10 mouse cellular contexts compared by ENCODE assay signal in genomic region chr9:64310996-64311785, GRCm38 (mm10). TPM values are rescaled to one million over a fixed set of nuclear protein-coding genes. Genes with fewer than 3 reads are reported as not detected.
DNase-seq lines count a peak whose midpoint lies in the region; ATAC-seq and TF ChIP-seq lines count a peak whose summit lies in the region.
"Had no signal": no experiment of that assay in that cellular context is flagged by ENCODE, and none has a peak within 500 bp of the region (broad histone marks: within the 10 kb centered on the region; RNA-seq: fewer than 3 reads in every experiment).

No protein-coding gene starts in this region.

- H3K9me3 ChIP-seq in kidney, embryonic 14.5 days (ENCODE audit: control insufficient read depth, low read length) = no peaks in the 10 kb centered on the region
- no peaks in the 10 kb centered on the region for H3K9me3 ChIP-seq in CH12.LX (replicated peaks; ENCODE audit: low read length)
- H3K9me3 ChIP-seq: neural tube, embryonic 12.5 days had no signal

- H3K9ac ChIP-seq in kidney, embryonic 14.5 days (ENCODE audit: low read depth, low read length) = no peak overlapping the region
- no peak overlapping the region for H3K9ac ChIP-seq in CH12.LX (ENCODE audit: insufficient read depth, low read depth)
- H3K9ac ChIP-seq: neural tube, embryonic 12.5 days had no signal

- DNase-seq in kidney, adult 11 months = peak; percentile 55
- peak; percentile 8 for DNase-seq in CH12.LX (ENCODE audit: extremely low read depth)
- peak; percentile 22 for DNase-seq in MN1 (ENCODE audit: low spot score)
- peak; percentile 58 for DNase-seq in kidney, adult 9 months
- no peak for DNase-seq in layer of hippocampus, adult 8-10 months (ENCODE audit: low spot score in 2 of 2)
- DNase-seq in gastrocnemius, postnatal 25 days = no peak
- DNase-seq: cerebellum, adult 9-10 months; lung, postnatal 4 days had no signal

- in situ Hi-C loops in CH12.LX (cut with MboI; ENCODE audit: low pct_ligation_motif_present, low pct_unique_long_range_greater_than_20kb, low sequenced_read_pairs) = loop anchor here (25.0 kb wide), 1 partner anchor 626 kb away; no protein-coding TSS in a partner anchor

- TF ChIP-seq RAD21 in CH12.LX (IDR thresholded peaks at IDR 0.05; ENCODE audit: low read depth, low read length) = no peak

- H3K79me2 ChIP-seq in CH12.LX (replicated peaks; ENCODE audit: control insufficient read depth, extremely low read depth, insufficient read depth, poor library complexity, severe bottlenecking) = no peaks in the 10 kb centered on the region

- dilution Hi-C loops in CH12.LX (cut with MboI; ENCODE audit: extremely low pct_ligation_motif_present, extremely low pct_unique_long_range_greater_than_20kb, low sequenced_read_pairs) = no loop called here

- H3K4me3 ChIP-seq in kidney, embryonic 14.5 days (ENCODE audit: low read length) = no peak overlapping the region
- no peak overlapping the region for H3K4me3 ChIP-seq in CH12.LX (replicated peaks in 1 of 3; ENCODE audit: low read depth in 2 of 3, low read length in 2 of 3, poor library complexity in 1 of 3)
- H3K4me3 ChIP-seq: neural tube, embryonic 12.5 days had no signal

- ATAC-seq in kidney, embryonic 14.5 days (ENCODE audit: low FRiP score, low TSS enrichment) = no peak

- 71% methylated on average over 16 of the region's 16 CpGs for WGBS in kidney, embryonic 14.5 days

- H3K36me3 ChIP-seq in kidney, embryonic 14.5 days (ENCODE audit: control insufficient read depth, insufficient read depth, low read length) = peaks cover 48% of the 10 kb centered on the region
- peaks cover 25 to 71% of the 10 kb centered on the region in 2 experiments for H3K36me3 ChIP-seq in CH12.LX (replicated peaks in 1 of 2; ENCODE audit: control insufficient read depth in 1 of 2, insufficient read depth in 1 of 2, low read length in 1 of 2)

- no peak for TF ChIP-seq EP300 in CH12.LX (IDR thresholded peaks at IDR 0.05; ENCODE audit: low read length)

- no peaks in the 10 kb centered on the region for H3K27me3 ChIP-seq in kidney, embryonic 14.5 days (ENCODE audit: control insufficient read depth, insufficient read depth, low read length)
- H3K27me3 ChIP-seq in CH12.LX (replicated peaks) = no peaks in the 10 kb centered on the region
- H3K27me3 ChIP-seq: neural tube, embryonic 12.5 days had no signal

- H3K27ac ChIP-seq in kidney, embryonic 14.5 days (ENCODE audit: low read depth, low read length) = no peak overlapping the region
- H3K27ac ChIP-seq in CH12.LX (ENCODE audit: insufficient read depth, low read depth) = no peak overlapping the region
- H3K27ac ChIP-seq: neural tube, embryonic 12.5 days had no signal

- no peak for TF ChIP-seq POLR2A in CH12.LX (IDR thresholded peaks at IDR 0.05; ENCODE audit: low read depth, low read length)

- no peak overlapping the region for H3K4me2 ChIP-seq in kidney, embryonic 14.5 days (replicated peaks; ENCODE audit: low read depth, low read length)
- H3K4me2 ChIP-seq in CH12.LX (ENCODE audit: insufficient read depth, low read depth, poor library complexity, severe bottlenecking) = no peak overlapping the region
- H3K4me2 ChIP-seq: neural tube, embryonic 12.5 days had no signal

- peak in 1 of 2 experiments; percentile 39; a peak in 2 of 4 replicates for TF ChIP-seq CTCF in CH12.LX (conservative IDR thresholded peaks at IDR 0.05 in 1 of 2, IDR thresholded peaks at IDR 0.05 in 1 of 2; ENCODE audit: low read depth in 2 of 2, low read length in 2 of 2)

- H3K4me1 ChIP-seq in kidney, embryonic 14.5 days (ENCODE audit: control insufficient read depth, insufficient read depth, low read length) = no peaks in the 10 kb centered on the region
- H3K4me1 ChIP-seq in CH12.LX (ENCODE audit: control insufficient read depth in 1 of 2, insufficient read depth in 2 of 2) = no peaks in the 10 kb centered on the region
- H3K4me1 ChIP-seq: neural tube, embryonic 12.5 days had no signal

TF ChIP-seq in CH12.LX, 34 proteins besides CTCF, POLR2A, EP300 and RAD21:
- TF ChIP-seq ZKSCAN1 (IDR thresholded peaks at IDR 0.05; ENCODE audit: borderline replicate concordance, low read depth, low read length) (no peak), SMC3 (IDR thresholded peaks at IDR 0.05; ENCODE audit: low read depth, low read length) (peak; percentile 4; the same call in 1 of the 2 replicates), NRF1 (IDR thresholded peaks at IDR 0.05; ENCODE audit: low read depth, low read length) (no peak), SIN3A (IDR thresholded peaks at IDR 0.05; ENCODE audit: low read length) (no peak), ZMIZ1 (IDR thresholded peaks at IDR 0.05; ENCODE audit: low read depth, low read length) (no peak), IRF4 (IDR thresholded peaks at IDR 0.05; ENCODE audit: low read depth, low read length) (no peak)
TF ChIP-seq in CH12.LX: peak in this region for 1.

RNA-seq across cellular contexts. Expression of gene Tipin, which starts 29.8 kb away (rescaled TPM):
- 279 and 325 TPM in 2 replicates for polyA plus RNA-seq in kidney, embryonic 14.5 days (2014; fragmentation: Nextera tagmentation; extraction: Ambion mirVana)
- total RNA-seq in CH12.LX (2012; rRNA removed) (179 and 248 TPM in 2 replicates), CH12.LX (2014; rRNA removed) (443 and 624 TPM in 2 replicates)
- 204 and 235 TPM in 2 replicates for polyA plus RNA-seq in CH12.LX (2012; ENCODE audit: insufficient read length, low read depth)
- total RNA-seq in layer of hippocampus, adult 8-10 months (2022) = 10 to 100 TPM; 11.7 to 23.6 (median 17.9) TPM
- total RNA-seq in gastrocnemius, postnatal 25 days (2021) = 1 to 10 TPM; 8.0 to 8.7 TPM

RNA-seq across cellular contexts. Expression of gene Dis3l, which starts 29.9 kb away (rescaled TPM):
- 11.9 and 24.6 TPM in 2 replicates for polyA plus RNA-seq in kidney, embryonic 14.5 days (2014; fragmentation: Nextera tagmentation; extraction: Ambion mirVana)
- total RNA-seq in CH12.LX (2012; rRNA removed) (8.8 and 9.0 TPM in 2 replicates), CH12.LX (2014; rRNA removed) (6.6 and 6.8 TPM in 2 replicates)
- polyA plus RNA-seq in CH12.LX (2012; ENCODE audit: insufficient read length, low read depth) = 9.5 and 9.6 TPM in 2 replicates
- total RNA-seq in layer of hippocampus, adult 8-10 months (2022) = 10 to 100 TPM; 28.9 to 30.1 (median 29.6) TPM
- total RNA-seq in gastrocnemius, postnatal 25 days (2021) = 10 to 100 TPM; 18.4 to 19.4 TPM

RNA-seq across cellular contexts. Expression of gene Map2k1, which starts 57.8 kb away (rescaled TPM):
- 56.9 and 72.3 TPM in 2 replicates for polyA plus RNA-seq in kidney, embryonic 14.5 days (2014; fragmentation: Nextera tagmentation; extraction: Ambion mirVana)
- total RNA-seq in CH12.LX (2012; rRNA removed) (53.0 and 74.0 TPM in 2 replicates), CH12.LX (2014; rRNA removed) (118 and 122 TPM in 2 replicates)
- 54.9 and 56.3 TPM in 2 replicates for polyA plus RNA-seq in CH12.LX (2012; ENCODE audit: insufficient read length, low read depth)
- total RNA-seq in layer of hippocampus, adult 8-10 months (2022) = 100 to 1,000 TPM; 290 to 306 (median 301) TPM
- total RNA-seq in gastrocnemius, postnatal 25 days (2021) = 10 to 100 TPM; 47.2 to 47.4 TPM

Comparison
In these comparisons a context has a peak if more than half of its experiments do, and no peak if none do; other contexts are left out.
1. DNase-seq: peak in kidney, adult 11 months (single experiment), CH12.LX (single experiment), MN1 (single experiment) and kidney, adult 9 months (single experiment); none in layer of hippocampus, adult 8-10 months (0 of 2) and gastrocnemius, postnatal 25 days (single experiment).
2. RNA of gene Tipin, which starts 29.8 kb away (total RNA-seq): 179 to 624 TPM in CH12.LX; 11.7 to 23.6 TPM in layer of hippocampus, adult 8-10 months and 8.0 to 8.7 TPM in gastrocnemius, postnatal 25 days; every median in the first group is over 4 times any median in the second.